Mouse (Mus musculus) olfactory bulb, adult 2 months (tissue): ENCODE results near the gene Calb2.
A peak's percentile ranks its signal among the peaks of the same experiment; 100 is the strongest.

Experiments
- CTCF ChIP-seq: fragments of 200-500 bp; IDR thresholded peaks from 2 replicates; pipeline ENCODE4 v1.5.1; 2012; ENCODE audit warnings: low read depth, mild to moderate bottlenecking, low read length, moderate library complexity; ENCODE audit not compliant: insufficient read depth
- POLR2A ChIP-seq: fragments of 200-500 bp; IDR thresholded peaks from 2 replicates; pipeline ENCODE4 v1.6.1; 2012; ENCODE audit warnings: mild to moderate bottlenecking, low read depth, low read length, moderate library complexity; ENCODE audit not compliant: insufficient read depth

- TF ChIP-seq CTCF (no peak), POLR2A (peak; percentile 58; the same call in 1 of the 2 replicates)
Measured at GRCm38 (mm10) chr8:110217681-110218131, 49.7 kb upstream of the Calb2 start.
